Mouse (Mus musculus) MEL (cell line): ENCODE data around the gene Adm2.
A peak's percentile ranks its signal among the peaks of the same experiment; 100 is the strongest.

Experiments
- BHLHE40 ChIP-seq: IDR thresholded peaks from 2 replicates; pipeline ENCODE4 v1.6.1; 2012; ENCODE audit warnings: low read depth, mild to moderate bottlenecking, inconsistent platforms, low read length, improper control_type of control experiment, borderline replicate concordance
- CHD2 ChIP-seq: IDR thresholded peaks from 2 replicates; pipeline ENCODE4 v1.6.1; 2011; ENCODE audit warnings: low read length, improper control_type of control experiment
- CTCF ChIP-seq, 3 experiments: IDR thresholded peaks in 2 of 3; conservative IDR thresholded peaks in 1 of 3; 2 replicates each; pipeline ENCODE4 v1.5.1; 2011 to 2012; ENCODE audit warnings: low read length in 3 of 3, low read depth in 2 of 3, mild to moderate bottlenecking in 2 of 3, improper control_type of control experiment in 1 of 3, inconsistent platforms in 1 of 3, mixed read lengths in 1 of 3, moderate library complexity in 1 of 3; ENCODE audit not compliant: control insufficient read depth in 1 of 3, insufficient read depth in 1 of 3, poor library complexity in 1 of 3, severe bottlenecking in 1 of 3
- EP300 ChIP-seq, 2 experiments: IDR thresholded peaks; 2 replicates each; pipeline ENCODE4 v1.6.1; 2011; ENCODE audit warnings: improper control_type of control experiment in 2 of 2, low read length in 2 of 2, low read depth in 1 of 2, mild to moderate bottlenecking in 1 of 2
- ETS1 ChIP-seq: IDR thresholded peaks from 2 replicates; pipeline ENCODE4 v1.6.1; 2012; ENCODE audit warnings: low read depth, mild to moderate bottlenecking, inconsistent platforms, low read length, improper control_type of control experiment, moderate library complexity
- GATA1 ChIP-seq: IDR thresholded peaks from 2 replicates; pipeline ENCODE4 v1.6.1; 2011; ENCODE audit warnings: low read depth, low read length, improper control_type of control experiment
- MAFK ChIP-seq: IDR thresholded peaks from 2 replicates; pipeline ENCODE4 v1.6.1; 2011; ENCODE audit warnings: low read depth, mild to moderate bottlenecking, low read length, improper control_type of control experiment, borderline replicate concordance
- MEF2A ChIP-seq: IDR thresholded peaks from 2 replicates; pipeline ENCODE4 v1.6.1; 2014; ENCODE audit warnings: low read depth, mild to moderate bottlenecking, inconsistent platforms, low read length, improper control_type of control experiment; ENCODE audit not compliant: poor library complexity, insufficient replicate concordance, severe bottlenecking; ENCODE audit errors: extremely low read depth
- POLR2A ChIP-seq, 2 experiments: IDR thresholded peaks; 2 replicates each; pipeline ENCODE4 v1.6.1; 2011 to 2012; ENCODE audit warnings: low read length in 2 of 2, mild to moderate bottlenecking in 2 of 2, control low read depth in 1 of 2, improper control_type of control experiment in 1 of 2, low read depth in 1 of 2, moderate library complexity in 1 of 2; ENCODE audit not compliant: control insufficient read depth in 1 of 2, insufficient read depth in 1 of 2, poor library complexity in 1 of 2
- SMC3 ChIP-seq: IDR thresholded peaks from 2 replicates; pipeline ENCODE4 v1.6.1; 2011; ENCODE audit warnings: low read depth, low read length, improper control_type of control experiment
- TCF12 ChIP-seq: IDR thresholded peaks from 2 replicates; pipeline ENCODE4 v1.6.1; 2014; ENCODE audit warnings: low read depth, mild to moderate bottlenecking, inconsistent platforms, low read length, improper control_type of control experiment, moderate library complexity
- ZNF384 ChIP-seq: IDR thresholded peaks from 2 replicates; pipeline ENCODE4 v1.6.1; 2012; ENCODE audit warnings: low read depth, mild to moderate bottlenecking, inconsistent platforms, low read length, improper control_type of control experiment

- no peak; the same call in none of the 2 replicates for TF ChIP-seq ETS1
- no peak for TF ChIP-seq CTCF (IDR thresholded peaks at IDR 0.05 in 2 of 3, conservative IDR thresholded peaks at IDR 0.05 in 1 of 3; ENCODE audit: control insufficient read depth in 1 of 3, insufficient read depth in 1 of 3, low read depth in 2 of 3, low read length in 3 of 3, poor library complexity in 1 of 3, severe bottlenecking in 1 of 3)
- TF ChIP-seq GATA1: no peak
- TF ChIP-seq POLR2A (IDR thresholded peaks at IDR 0.05; ENCODE audit: control insufficient read depth in 1 of 2, insufficient read depth in 1 of 2, low read depth in 1 of 2, low read length in 2 of 2, poor library complexity in 1 of 2): peak; percentile 76 to 77
- TF ChIP-seq MAFK: no peak
- peak; percentile 23; the same call in 1 of the 2 replicates for TF ChIP-seq ZNF384
- no peak for TF ChIP-seq EP300 (IDR thresholded peaks at IDR 0.05; ENCODE audit: low read depth in 1 of 2, low read length in 2 of 2)
- TF ChIP-seq SMC3: no peak
- peak; percentile 62 for TF ChIP-seq TCF12
- no peak for TF ChIP-seq BHLHE40
- no peak for TF ChIP-seq MEF2A
- no peak for TF ChIP-seq CHD2
Measured at GRCm38 (mm10) chr15:89355241-89356187, 33.0 kb downstream of the Adm2 start, which contains the start of the genes Lmf2 and Ncaph2.
